Mouse (Mus musculus): ENCODE measurements at regions not wholly inside any gene's neighbourhood (a gene's known extent, or its start where the extent isn't known, plus 50 kb on each side); places are given as distances from the start of the nearest gene placed in this dataset.

DNA sequence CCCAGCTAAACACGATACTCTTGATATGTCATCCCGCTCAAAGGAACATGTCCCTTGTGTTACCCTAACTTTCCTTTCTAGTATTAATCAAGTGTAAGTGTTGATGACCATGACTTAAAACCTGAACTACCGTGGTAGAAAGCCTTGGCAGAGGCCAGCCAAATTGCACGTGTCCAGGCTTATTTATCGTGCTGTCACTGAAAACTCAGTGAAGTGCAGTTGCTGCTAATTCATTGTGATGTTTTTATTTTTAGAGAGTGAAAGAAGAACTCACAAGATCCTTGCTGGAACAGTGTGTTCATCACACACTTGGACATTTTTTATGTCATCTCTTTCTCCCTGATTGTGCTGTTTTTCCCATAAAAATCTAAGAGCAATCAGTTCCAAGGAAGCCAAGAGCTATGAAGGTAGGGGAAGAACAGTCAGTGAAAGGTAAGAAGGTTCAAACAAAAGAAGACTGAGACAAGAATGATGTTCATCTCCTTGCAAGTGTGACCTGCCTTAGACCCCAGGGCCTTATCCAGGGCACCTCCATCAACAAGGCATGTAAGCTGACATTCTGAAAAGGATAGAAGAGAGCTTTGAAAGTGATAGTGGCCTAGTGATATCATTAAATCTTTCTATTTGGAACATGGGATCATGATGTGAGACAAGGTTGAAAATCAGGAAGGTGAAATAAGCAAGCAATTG is 718.9 kb upstream of the Nrsn1 start:
- no peaks in the 10 kb centered on the region for H3K4me1 ChIP-seq (ENCODE audit: control insufficient read depth, insufficient read depth, low read length)
- TF ChIP-seq EP300 (IDR thresholded peaks at IDR 0.05; ENCODE audit: insufficient read depth, low read depth, low read length), result no peak
- TF ChIP-seq CTCF (IDR thresholded peaks at IDR 0.05; ENCODE audit: low read depth, low read length), result no peak
- no peak for TF ChIP-seq POLR2A (IDR thresholded peaks at IDR 0.05; ENCODE audit: insufficient read depth, low read length)
- no peaks in the 10 kb centered on the region for H3K27me3 ChIP-seq (ENCODE audit: control insufficient read depth, insufficient read depth, low read length, poor library complexity, severe bottlenecking)
- H3K36me3 ChIP-seq (ENCODE audit: control insufficient read depth, insufficient read depth, low read length, poor library complexity, severe bottlenecking), result no peaks in the 10 kb centered on the region
- no peak overlapping the region for H3K27ac ChIP-seq (ENCODE audit: insufficient read depth, low read length)
- no peak overlapping the region for H3K4me3 ChIP-seq (ENCODE audit: low read depth, low read length)
- H3K9ac ChIP-seq (ENCODE audit: low read depth, poor library complexity, severe bottlenecking), result no peak overlapping the region
- no peaks in the 10 kb centered on the region for H3K9me3 ChIP-seq (replicated peaks; ENCODE audit: control insufficient read depth, insufficient read depth, low read length, poor library complexity, severe bottlenecking)

- TF ChIP-seq POLR2A (IDR thresholded peaks at IDR 0.05; ENCODE audit: insufficient read depth, low read length), result no peak
- no peak for TF ChIP-seq CTCF (IDR thresholded peaks at IDR 0.05; ENCODE audit: low read depth, low read length)
- TF ChIP-seq EP300 (IDR thresholded peaks at IDR 0.05; ENCODE audit: insufficient read depth, low read depth, low read length), result no peak
- Histone ChIP-seq H3K4me1 (ENCODE audit: control insufficient read depth, insufficient read depth, low read length) (no peaks in the 10 kb centered on the region), H3K9ac (ENCODE audit: low read depth, poor library complexity, severe bottlenecking) (no peak overlapping the region), H3K36me3 (ENCODE audit: control insufficient read depth, insufficient read depth, low read length, poor library complexity, severe bottlenecking) (no peaks in the 10 kb centered on the region), H3K4me3 (ENCODE audit: low read depth, low read length) (no peak overlapping the region), H3K9me3 (replicated peaks; ENCODE audit: control insufficient read depth, insufficient read depth, low read length, poor library complexity, severe bottlenecking) (no peaks in the 10 kb centered on the region), H3K27me3 (ENCODE audit: control insufficient read depth, insufficient read depth, low read length, poor library complexity, severe bottlenecking) (no peaks in the 10 kb centered on the region; the same call in 1 of the 2 replicates), H3K27ac (ENCODE audit: insufficient read depth, low read length) (no peak overlapping the region)
These were observed 714.2 kb upstream of the Nrsn1 start for GRCm38 (mm10) chr13:25984535-25984934.

GRCm38 (mm10) chr13:25983659-25984058 is 713.4 kb upstream of the Nrsn1 start:
- Histone ChIP-seq H3K27ac (ENCODE audit: insufficient read depth, low read length) (no peak overlapping the region), H3K27me3 (ENCODE audit: control insufficient read depth, insufficient read depth, low read length, poor library complexity, severe bottlenecking) (no peaks in the 10 kb centered on the region; the same call in 1 of the 2 replicates), H3K9ac (ENCODE audit: low read depth, poor library complexity, severe bottlenecking) (no peak overlapping the region), H3K9me3 (replicated peaks; ENCODE audit: control insufficient read depth, insufficient read depth, low read length, poor library complexity, severe bottlenecking) (no peaks in the 10 kb centered on the region), H3K36me3 (ENCODE audit: control insufficient read depth, insufficient read depth, low read length, poor library complexity, severe bottlenecking) (no peaks in the 10 kb centered on the region), H3K4me1 (ENCODE audit: control insufficient read depth, insufficient read depth, low read length) (no peaks in the 10 kb centered on the region), H3K4me3 (ENCODE audit: low read depth, low read length) (no peak overlapping the region)
- no peak for TF ChIP-seq EP300 (IDR thresholded peaks at IDR 0.05; ENCODE audit: insufficient read depth, low read depth, low read length)
- TF ChIP-seq POLR2A (IDR thresholded peaks at IDR 0.05; ENCODE audit: insufficient read depth, low read length), result no peak
- TF ChIP-seq CTCF (IDR thresholded peaks at IDR 0.05; ENCODE audit: low read depth, low read length), result no peak

DNA sequence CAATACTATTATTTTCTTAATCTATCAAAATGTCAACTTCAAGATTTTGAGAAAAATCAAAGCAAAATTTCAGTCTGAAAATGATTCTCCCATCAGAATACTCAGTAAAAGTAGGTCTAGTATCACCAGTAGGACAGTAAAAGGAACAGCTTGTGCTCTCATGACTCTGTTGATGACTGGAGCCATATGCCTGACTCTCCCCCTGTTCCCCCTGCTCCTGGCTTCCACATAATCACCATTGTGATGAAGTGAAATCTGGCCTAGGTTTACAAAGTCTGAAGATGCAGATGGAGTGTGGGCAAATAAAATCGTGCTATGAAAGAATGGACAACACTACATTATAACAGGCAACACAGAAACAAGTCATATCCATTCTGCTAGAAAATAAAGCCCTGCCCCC is 708.3 kb upstream of the Nrsn1 start:
- TF ChIP-seq POLR2A (IDR thresholded peaks at IDR 0.05; ENCODE audit: insufficient read depth, low read length) (no peak), EP300 (IDR thresholded peaks at IDR 0.05; ENCODE audit: insufficient read depth, low read depth, low read length) (no peak), CTCF (IDR thresholded peaks at IDR 0.05; ENCODE audit: low read depth, low read length) (no peak)
- Histone ChIP-seq H3K4me3 (ENCODE audit: low read depth, low read length) (no peak overlapping the region), H3K27me3 (ENCODE audit: control insufficient read depth, insufficient read depth, low read length, poor library complexity, severe bottlenecking) (no peaks in the 10 kb centered on the region; the same call in 1 of the 2 replicates), H3K9ac (ENCODE audit: low read depth, poor library complexity, severe bottlenecking) (no peak overlapping the region), H3K4me1 (ENCODE audit: control insufficient read depth, insufficient read depth, low read length) (no peaks in the 10 kb centered on the region), H3K27ac (ENCODE audit: insufficient read depth, low read length) (no peak overlapping the region), H3K9me3 (replicated peaks; ENCODE audit: control insufficient read depth, insufficient read depth, low read length, poor library complexity, severe bottlenecking) (no peaks in the 10 kb centered on the region), H3K36me3 (ENCODE audit: control insufficient read depth, insufficient read depth, low read length, poor library complexity, severe bottlenecking) (no peaks in the 10 kb centered on the region)

- Histone ChIP-seq H3K27me3 (ENCODE audit: control insufficient read depth, insufficient read depth, low read length, poor library complexity, severe bottlenecking) (no peaks in the 10 kb centered on the region), H3K9me3 (replicated peaks; ENCODE audit: control insufficient read depth, insufficient read depth, low read length, poor library complexity, severe bottlenecking) (no peaks in the 10 kb centered on the region), H3K27ac (ENCODE audit: insufficient read depth, low read length) (no peak overlapping the region), H3K4me1 (ENCODE audit: control insufficient read depth, insufficient read depth, low read length) (no peaks in the 10 kb centered on the region), H3K36me3 (ENCODE audit: control insufficient read depth, insufficient read depth, low read length, poor library complexity, severe bottlenecking) (no peaks in the 10 kb centered on the region), H3K9ac (ENCODE audit: low read depth, poor library complexity, severe bottlenecking) (no peak overlapping the region), H3K4me3 (ENCODE audit: low read depth, low read length) (no peak overlapping the region)
- TF ChIP-seq EP300 (IDR thresholded peaks at IDR 0.05; ENCODE audit: insufficient read depth, low read depth, low read length), result no peak
- no peak for TF ChIP-seq POLR2A (IDR thresholded peaks at IDR 0.05; ENCODE audit: insufficient read depth, low read length)
- no peak for TF ChIP-seq CTCF (IDR thresholded peaks at IDR 0.05; ENCODE audit: low read depth, low read length)
These were observed 688.3 kb upstream of the Nrsn1 start for GRCm38 (mm10) chr13:25958592-25958991.

DNA sequence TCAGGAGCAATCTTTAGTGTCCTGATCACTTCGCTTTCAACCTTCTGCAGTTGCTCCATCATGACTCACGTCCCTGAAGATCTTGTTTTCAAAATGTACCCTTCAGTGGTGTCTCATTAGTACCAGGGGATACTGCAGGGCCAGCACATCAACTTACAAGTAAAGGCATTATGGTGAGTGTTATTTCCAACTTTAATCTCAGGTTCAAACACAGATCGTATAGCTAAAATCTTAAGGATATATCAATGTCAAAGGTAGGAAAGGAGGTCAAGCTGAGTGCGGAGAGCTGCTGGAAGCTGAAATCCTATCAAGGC is 687.8 kb upstream of the Nrsn1 start:
- H3K27ac ChIP-seq (ENCODE audit: insufficient read depth, low read length), result no peak overlapping the region
- H3K4me1 ChIP-seq (ENCODE audit: control insufficient read depth, insufficient read depth, low read length), result no peaks in the 10 kb centered on the region
- no peak overlapping the region for H3K9ac ChIP-seq (ENCODE audit: low read depth, poor library complexity, severe bottlenecking)
- H3K9me3 ChIP-seq (replicated peaks; ENCODE audit: control insufficient read depth, insufficient read depth, low read length, poor library complexity, severe bottlenecking), result no peaks in the 10 kb centered on the region
- H3K4me3 ChIP-seq (ENCODE audit: low read depth, low read length), result no peak overlapping the region
- TF ChIP-seq POLR2A (IDR thresholded peaks at IDR 0.05; ENCODE audit: insufficient read depth, low read length) (no peak), EP300 (IDR thresholded peaks at IDR 0.05; ENCODE audit: insufficient read depth, low read depth, low read length) (no peak), CTCF (IDR thresholded peaks at IDR 0.05; ENCODE audit: low read depth, low read length) (no peak)
- no peaks in the 10 kb centered on the region for H3K27me3 ChIP-seq (ENCODE audit: control insufficient read depth, insufficient read depth, low read length, poor library complexity, severe bottlenecking)
- H3K36me3 ChIP-seq (ENCODE audit: control insufficient read depth, insufficient read depth, low read length, poor library complexity, severe bottlenecking), result no peaks in the 10 kb centered on the region

All from ES-Bruce4 (cell line).